Mouse (Mus musculus): ENCODE measurements around the gene Eif4e2. TPM values are rescaled to one million over a fixed set of nuclear protein-coding genes. Genes with fewer than 3 reads are reported as not detected.

The Eif4e2 gene
- polyA plus RNA-seq, 1 experiment from 2014 or later: 129 TPM

GRCm38 (mm10) chr1:87180896-87181295 is 32.8 kb upstream of the Eif4e2 start:
- no peaks in the 10 kb centered on the region for H3K9me3 ChIP-seq (ENCODE audit: control insufficient read depth, low read length)
- no peak overlapping the region for H3K4me3 ChIP-seq (ENCODE audit: low read depth, low read length)
- 0 out of 2 replicates have a peak, but pooled peaks cover under 1% of the 10 kb centered on the region for H3K4me1 ChIP-seq (ENCODE audit: control insufficient read depth, insufficient read depth, low read length)
- H3K27ac ChIP-seq (ENCODE audit: low read depth, low read length): no peak overlapping the region
- 72% methylated on average over 5 of the region's 5 CpGs for WGBS
- no peak for DNase-seq (ENCODE audit: low spot score)
- no peak overlapping the region for H3K9ac ChIP-seq (ENCODE audit: low read length)
- no peaks in the 10 kb centered on the region for H3K36me3 ChIP-seq (ENCODE audit: control insufficient read depth, insufficient read depth, low read length)
- peaks cover 30% of the 10 kb centered on the region for H3K27me3 ChIP-seq (ENCODE audit: control insufficient read depth, insufficient read depth, low read length)
- ATAC-seq (ENCODE audit: insufficient read depth, low FRiP score, low TSS enrichment): no peak
- H3K4me2 ChIP-seq (ENCODE audit: low read depth): no peak overlapping the region

GRCm38 (mm10) chr1:87183013-87183412 is 30.7 kb upstream of the Eif4e2 start, which contains the start of gene Prss56:
Prss56 (plus strand) TSS chr1:87183313.
- Histone ChIP-seq H3K27ac (ENCODE audit: low read depth, low read length) (no peak within 1 kb of the TSS), H3K4me1 (ENCODE audit: control insufficient read depth, insufficient read depth, low read length) (no peaks in the 10 kb centered on the region), H3K36me3 (ENCODE audit: control insufficient read depth, insufficient read depth, low read length) (no peaks in the 10 kb centered on the region), H3K4me3 (ENCODE audit: low read depth, low read length) (no peak within 1 kb of the TSS), H3K4me2 (ENCODE audit: low read depth) (no peak within 1 kb of the TSS), H3K9me3 (ENCODE audit: control insufficient read depth, low read length) (no peaks in the 10 kb centered on the region), H3K9ac (ENCODE audit: low read length) (no peak within 1 kb of the TSS), H3K27me3 (ENCODE audit: control insufficient read depth, insufficient read depth, low read length) (peaks cover 39% of the 10 kb centered on the region)
- ATAC-seq (ENCODE audit: insufficient read depth, low FRiP score, low TSS enrichment): no peak
- no peak for DNase-seq (ENCODE audit: low spot score)
- 28% methylated on average over 9 of the region's 9 CpGs for WGBS

GRCm38 (mm10) chr1:87183998-87184750 is 29.5 kb upstream of the Eif4e2 start:
- H3K27me3 ChIP-seq (ENCODE audit: control insufficient read depth, insufficient read depth, low read length): peaks cover 39% of the 10 kb centered on the region
- H3K9me3 ChIP-seq (ENCODE audit: control insufficient read depth, low read length): no peaks in the 10 kb centered on the region
- no peak overlapping the region for H3K9ac ChIP-seq (ENCODE audit: low read length)
- no peak overlapping the region for H3K4me2 ChIP-seq (ENCODE audit: low read depth)
- no peak overlapping the region for H3K4me3 ChIP-seq (ENCODE audit: low read depth, low read length)
- ATAC-seq (ENCODE audit: insufficient read depth, low FRiP score, low TSS enrichment) (no peak), DNase-seq (ENCODE audit: low spot score) (no peak)
- WGBS: 26% methylated on average over 15 of the region's 15 CpGs
- H3K27ac ChIP-seq (ENCODE audit: low read depth, low read length): no peak overlapping the region
- H3K36me3 ChIP-seq (ENCODE audit: control insufficient read depth, insufficient read depth, low read length): no peaks in the 10 kb centered on the region
- no peaks in the 10 kb centered on the region for H3K4me1 ChIP-seq (ENCODE audit: control insufficient read depth, insufficient read depth, low read length)

- WGBS: 12% methylated on average over 20 of the region's 20 CpGs
- H3K9me3 ChIP-seq (ENCODE audit: control insufficient read depth, low read length): no peaks in the 10 kb centered on the region
- H3K4me1 ChIP-seq (ENCODE audit: control insufficient read depth, insufficient read depth, low read length): no peaks in the 10 kb centered on the region
- ATAC-seq (ENCODE audit: insufficient read depth, low FRiP score, low TSS enrichment) (peak; percentile 45; the same call in 1 of the 2 replicates), DNase-seq (ENCODE audit: low spot score) (peak; percentile 69)
- no peak overlapping the region for H3K4me2 ChIP-seq (ENCODE audit: low read depth)
- H3K27ac ChIP-seq (ENCODE audit: low read depth, low read length): no peak overlapping the region
- H3K27me3 ChIP-seq (ENCODE audit: control insufficient read depth, insufficient read depth, low read length): peaks cover 39% of the 10 kb centered on the region
- H3K36me3 ChIP-seq (ENCODE audit: control insufficient read depth, insufficient read depth, low read length): no peaks in the 10 kb centered on the region
- no peak overlapping the region for H3K9ac ChIP-seq (ENCODE audit: low read length)
- no peak overlapping the region for H3K4me3 ChIP-seq (ENCODE audit: low read depth, low read length)
Measured at GRCm38 (mm10) chr1:87184751-87185139, 29.0 kb upstream of the Eif4e2 start.

- ATAC-seq (ENCODE audit: insufficient read depth, low FRiP score, low TSS enrichment) (no peak), DNase-seq (ENCODE audit: low spot score) (no peak)
- WGBS: 8% methylated on average over 13 of the region's 13 CpGs
- no peaks in the 10 kb centered on the region for H3K9me3 ChIP-seq (ENCODE audit: control insufficient read depth, low read length)
- no peak overlapping the region for H3K4me2 ChIP-seq (ENCODE audit: low read depth)
- no peaks in the 10 kb centered on the region for H3K4me1 ChIP-seq (ENCODE audit: control insufficient read depth, insufficient read depth, low read length)
- no peaks in the 10 kb centered on the region for H3K36me3 ChIP-seq (ENCODE audit: control insufficient read depth, insufficient read depth, low read length)
- no peak overlapping the region for H3K27ac ChIP-seq (ENCODE audit: low read depth, low read length)
- H3K27me3 ChIP-seq (ENCODE audit: control insufficient read depth, insufficient read depth, low read length): peaks cover 39% of the 10 kb centered on the region
- H3K4me3 ChIP-seq (ENCODE audit: low read depth, low read length): no peak overlapping the region
- H3K9ac ChIP-seq (ENCODE audit: low read length): no peak overlapping the region
Measured at GRCm38 (mm10) chr1:87185526-87185925, 28.2 kb upstream of the Eif4e2 start.

GRCm38 (mm10) chr1:87186261-87187036 is 27.3 kb upstream of the Eif4e2 start:
- H3K36me3 ChIP-seq (ENCODE audit: control insufficient read depth, insufficient read depth, low read length): no peaks in the 10 kb centered on the region
- H3K9me3 ChIP-seq (ENCODE audit: control insufficient read depth, low read length): no peaks in the 10 kb centered on the region
- H3K4me1 ChIP-seq (ENCODE audit: control insufficient read depth, insufficient read depth, low read length): no peaks in the 10 kb centered on the region
- peaks cover 39% of the 10 kb centered on the region for H3K27me3 ChIP-seq (ENCODE audit: control insufficient read depth, insufficient read depth, low read length)
- H3K27ac ChIP-seq (ENCODE audit: low read depth, low read length): no peak overlapping the region
- ATAC-seq (ENCODE audit: insufficient read depth, low FRiP score, low TSS enrichment) (peak; percentile 29), DNase-seq (ENCODE audit: low spot score) (peak; percentile 34)
- H3K4me2 ChIP-seq (ENCODE audit: low read depth): peak overlapping the region; percentile 81
- peak overlapping the region; percentile 49 for H3K9ac ChIP-seq (ENCODE audit: low read length)
- peak overlapping the region; percentile 48 for H3K4me3 ChIP-seq (ENCODE audit: low read depth, low read length)
- WGBS: 2% methylated on average over 53 of the region's 54 CpGs

- peak; percentile 32; the same call in 1 of the 2 replicates for ATAC-seq (ENCODE audit: insufficient read depth, low FRiP score, low TSS enrichment)
- peaks cover 39% of the 10 kb centered on the region for H3K27me3 ChIP-seq (ENCODE audit: control insufficient read depth, insufficient read depth, low read length)
- H3K9ac ChIP-seq (ENCODE audit: low read length): peak overlapping the region; percentile 49
Measured at GRCm38 (mm10) chr1:87187037-87187355, 26.7 kb upstream of the Eif4e2 start.

GRCm38 (mm10) chr1:87190429-87190828 is 23.3 kb upstream of the Eif4e2 start, which contains the start of gene Chrnd:
Chrnd (plus strand) TSS chr1:87190607.
- Histone ChIP-seq H3K27ac (ENCODE audit: low read depth, low read length) (no peak within 1 kb of the TSS), H3K4me3 (ENCODE audit: low read depth, low read length) (no peak within 1 kb of the TSS), H3K9me3 (ENCODE audit: control insufficient read depth, low read length) (no peaks in the 10 kb centered on the region), H3K4me1 (ENCODE audit: control insufficient read depth, insufficient read depth, low read length) (no peaks in the 10 kb centered on the region), H3K9ac (ENCODE audit: low read length) (no peak within 1 kb of the TSS), H3K4me2 (ENCODE audit: low read depth) (no peak within 1 kb of the TSS), H3K36me3 (ENCODE audit: control insufficient read depth, insufficient read depth, low read length) (no peaks in the 10 kb centered on the region), H3K27me3 (ENCODE audit: control insufficient read depth, insufficient read depth, low read length) (peaks cover 14% of the 10 kb centered on the region)
- ATAC-seq (ENCODE audit: insufficient read depth, low FRiP score, low TSS enrichment): no peak
- WGBS: 26% methylated on average over 4 of the region's 4 CpGs
- DNase-seq (ENCODE audit: low spot score): no peak

More at GRCm38 (mm10) chr1:87187037-87187355, 26.7 kb upstream of the Eif4e2 start:
- peak; percentile 86 for DNase-seq (ENCODE audit: low spot score)
- under 1% methylated on average over 15 of the region's 15 CpGs for WGBS
- Histone ChIP-seq H3K27ac (ENCODE audit: low read depth, low read length) (no peak overlapping the region), H3K9me3 (ENCODE audit: control insufficient read depth, low read length) (no peaks in the 10 kb centered on the region), H3K4me3 (ENCODE audit: low read depth, low read length) (peak overlapping the region; percentile 48), H3K36me3 (ENCODE audit: control insufficient read depth, insufficient read depth, low read length) (no peaks in the 10 kb centered on the region), H3K4me2 (ENCODE audit: low read depth) (peak overlapping the region; percentile 81), H3K4me1 (ENCODE audit: control insufficient read depth, insufficient read depth, low read length) (no peaks in the 10 kb centered on the region)
